Mouse (Mus musculus): Measurements from ENCODE around the gene Nanos3. TPM values are rescaled to one million over a fixed set of nuclear protein-coding genes. Genes with fewer than 3 reads are reported as not detected.

Nanos3 gene
- polyA plus RNA-seq, 1 experiment from 2014 or later = 5.7 TPM

DNA sequence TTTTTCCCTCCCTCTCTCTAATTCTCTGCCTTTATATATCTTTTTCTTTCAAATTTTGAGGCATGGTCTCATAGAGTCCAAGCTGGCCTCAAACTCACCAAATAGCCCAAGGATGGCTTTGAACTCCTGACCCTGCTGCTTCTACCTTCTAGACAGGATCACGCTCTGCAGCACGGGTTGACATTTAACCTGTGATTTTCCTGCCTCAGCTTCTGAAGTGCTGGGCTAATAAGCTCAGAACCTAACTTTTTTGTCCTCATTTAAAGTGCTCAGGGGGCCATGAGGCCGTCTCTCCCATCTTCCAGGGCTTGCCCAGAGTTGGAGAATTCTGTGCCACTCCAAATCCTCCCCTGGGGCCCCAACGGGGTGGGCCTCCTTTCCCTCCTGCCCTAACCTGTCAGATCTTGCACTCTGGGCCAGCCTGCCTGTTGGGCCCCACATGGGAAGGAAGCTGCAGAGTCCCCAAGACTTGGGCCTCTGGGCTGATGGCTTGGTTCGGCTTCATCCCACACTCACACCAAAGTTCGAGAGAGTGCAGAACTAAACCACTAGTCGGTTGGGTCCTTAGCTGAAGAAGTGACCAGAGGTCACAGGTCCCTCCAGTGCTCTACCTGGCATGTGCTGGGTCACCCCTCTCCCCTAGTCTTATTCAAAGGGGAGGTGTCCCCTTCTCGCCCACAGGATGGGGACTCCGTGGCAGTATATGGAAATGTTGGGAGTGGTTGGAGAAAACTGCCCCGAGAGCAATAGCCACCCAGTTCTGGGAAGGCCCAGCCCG, 14.5 kb upstream of the Nanos3 start:
- 41% methylated on average over 11 of the region's 11 CpGs for WGBS
- no peaks in the 10 kb centered on the region for H3K27me3 ChIP-seq
- H3K4me1 ChIP-seq = peaks cover 63% of the 10 kb centered on the region
- peaks cover under 1% of the 10 kb centered on the region; the same call in 1 of the 2 replicates for H3K36me3 ChIP-seq
- ATAC-seq (ENCODE audit: low FRiP score, low read depth) = no peak
- peak overlapping the region; percentile 97 for H3K4me2 ChIP-seq (replicated peaks)
- H3K27ac ChIP-seq = peak overlapping the region; percentile 99
- peak overlapping the region; percentile 82 for H3K4me3 ChIP-seq
- no peaks in the 10 kb centered on the region for H3K9me3 ChIP-seq
- peak overlapping the region; percentile 94 for H3K9ac ChIP-seq

DNA sequence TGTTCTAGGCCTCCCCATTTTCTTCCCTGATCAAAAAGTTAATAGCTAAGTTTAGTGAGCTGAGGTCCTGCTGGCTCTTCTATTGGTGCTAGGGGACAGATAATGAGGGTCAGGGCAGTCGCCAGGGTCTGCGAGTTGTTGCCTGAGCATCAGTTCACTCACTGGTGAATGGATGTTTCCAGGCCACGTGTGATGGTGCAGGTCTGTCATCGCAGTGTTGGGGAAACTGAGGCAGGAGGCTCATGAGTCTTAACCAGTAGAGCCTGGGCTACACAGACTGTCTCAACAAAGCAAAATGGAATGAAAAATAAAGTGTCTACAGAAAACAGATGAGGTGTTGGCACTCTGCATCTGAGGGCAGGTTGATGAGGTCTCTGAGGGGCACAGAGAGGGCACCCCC, 13.9 kb upstream of the Nanos3 start:
- 21% methylated on average over 4 of the region's 4 CpGs for WGBS
- H3K9ac ChIP-seq = peak overlapping the region; percentile 76; the same call in 1 of the 2 replicates

DNA sequence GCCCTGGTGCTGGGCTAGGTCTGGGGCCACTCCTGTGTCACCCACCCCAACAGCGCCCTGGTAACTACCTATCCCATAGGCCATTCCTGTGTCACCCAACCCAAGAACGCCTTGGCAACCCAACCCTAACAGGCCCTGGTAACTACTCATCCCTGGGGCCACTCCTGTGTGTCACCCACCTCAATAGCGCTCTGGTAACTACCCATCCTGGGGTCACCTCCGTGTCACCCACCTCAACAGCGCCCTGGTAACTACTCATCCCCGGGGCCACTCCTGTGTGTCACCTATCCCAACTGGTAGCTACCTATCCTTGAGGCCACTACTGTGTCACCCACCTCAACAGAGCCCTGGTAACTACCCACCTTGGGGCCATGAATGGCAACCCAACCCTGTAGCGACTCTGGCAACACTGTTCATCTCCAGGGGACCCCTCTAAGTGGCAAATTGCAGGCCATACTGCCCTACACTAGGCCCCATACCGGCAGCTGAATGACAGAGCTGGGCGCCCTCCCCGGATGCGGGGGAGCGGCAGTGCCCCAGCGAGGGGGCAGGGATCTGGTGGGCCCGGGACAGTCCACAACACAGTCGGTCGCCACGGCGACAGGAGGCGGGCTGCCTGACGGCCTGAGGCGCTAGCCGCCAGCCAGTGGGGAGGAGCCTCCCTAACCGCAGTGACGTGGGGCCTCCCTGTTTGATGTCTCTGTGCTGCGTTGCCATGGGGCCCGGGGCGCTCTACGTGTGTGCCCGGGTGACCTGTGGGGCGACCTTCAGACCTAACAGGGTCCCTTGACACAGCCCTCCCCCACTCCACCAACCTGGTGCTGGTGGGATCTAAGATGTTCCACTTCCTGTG, 13.1 kb upstream of the Nanos3 start:
- peaks cover 58% of the 10 kb centered on the region for H3K4me1 ChIP-seq
- ATAC-seq (ENCODE audit: low FRiP score, low read depth) = peak; percentile 74
- H3K27ac ChIP-seq = peak overlapping the region; percentile 99
- H3K4me2 ChIP-seq (replicated peaks) = peak overlapping the region; percentile 73
- peak overlapping the region; percentile 59 for H3K4me3 ChIP-seq
- no peaks in the 10 kb centered on the region for H3K27me3 ChIP-seq
- peak overlapping the region; percentile 76 for H3K9ac ChIP-seq
- no peaks in the 10 kb centered on the region for H3K36me3 ChIP-seq
- no peaks in the 10 kb centered on the region for H3K9me3 ChIP-seq
- WGBS = 3% methylated on average over 30 of the region's 30 CpGs

More for the DNA sequence above, 13.9 kb upstream of the Nanos3 start:
- no peaks in the 10 kb centered on the region for H3K27me3 ChIP-seq
- no peaks in the 10 kb centered on the region for H3K9me3 ChIP-seq
- no peaks in the 10 kb centered on the region for H3K36me3 ChIP-seq
- H3K4me3 ChIP-seq = no peak overlapping the region
- ATAC-seq (ENCODE audit: low FRiP score, low read depth) = no peak
- H3K4me1 ChIP-seq = peaks cover 59% of the 10 kb centered on the region
- peak overlapping the region; percentile 73 for H3K4me2 ChIP-seq (replicated peaks)
- H3K27ac ChIP-seq = peak overlapping the region; percentile 99

DNA sequence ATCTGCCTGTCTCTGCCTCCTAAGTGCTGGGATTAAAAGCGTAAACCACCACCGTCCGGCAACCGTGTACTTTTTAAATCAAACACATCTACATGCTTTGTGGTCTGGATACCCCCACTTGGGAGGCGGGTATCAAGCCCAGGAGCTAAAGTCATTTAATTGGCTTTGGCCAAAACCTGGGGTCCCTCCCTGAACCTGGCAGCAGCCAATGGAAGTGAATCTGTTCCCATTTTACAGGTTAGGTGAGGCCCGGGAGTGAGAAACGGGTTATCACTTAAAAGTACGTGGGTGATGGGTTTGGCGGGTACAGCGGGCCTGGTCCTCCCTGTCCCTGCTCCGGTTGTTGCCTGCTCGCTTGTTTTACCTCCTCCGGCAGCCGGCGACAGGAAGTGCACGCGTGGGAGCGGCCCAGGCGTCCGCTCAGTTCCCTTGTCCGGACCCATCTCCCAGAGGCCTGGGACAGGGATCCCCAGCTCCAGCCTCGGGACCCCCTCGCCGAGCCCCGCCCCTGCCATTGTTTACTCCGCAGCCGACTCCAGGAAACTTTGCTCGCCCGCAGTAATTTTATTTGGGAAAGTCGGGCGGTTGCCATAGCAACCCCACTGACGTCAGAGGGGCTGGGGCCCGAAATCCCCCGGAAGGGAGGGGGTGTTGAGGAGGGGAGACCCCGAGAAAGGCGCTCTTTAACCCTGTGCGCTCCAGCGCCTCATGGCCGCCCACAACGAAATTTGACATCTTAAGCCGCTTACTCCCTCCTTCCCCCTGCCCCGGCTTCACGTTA, 12.3 kb upstream of the Nanos3 start:
- ATAC-seq (ENCODE audit: low FRiP score, low read depth) = peak; percentile 48
- peak overlapping the region; percentile 99 for H3K27ac ChIP-seq
- no peaks in the 10 kb centered on the region for H3K36me3 ChIP-seq
- peak overlapping the region; percentile 76 for H3K9ac ChIP-seq
- H3K4me3 ChIP-seq = peak overlapping the region; percentile 59
- no peaks in the 10 kb centered on the region for H3K27me3 ChIP-seq
- H3K4me2 ChIP-seq (replicated peaks) = peak overlapping the region; percentile 73
- under 1% methylated on average over 43 of the region's 43 CpGs for WGBS
- H3K9me3 ChIP-seq = no peaks in the 10 kb centered on the region
- peaks cover 58% of the 10 kb centered on the region for H3K4me1 ChIP-seq

DNA sequence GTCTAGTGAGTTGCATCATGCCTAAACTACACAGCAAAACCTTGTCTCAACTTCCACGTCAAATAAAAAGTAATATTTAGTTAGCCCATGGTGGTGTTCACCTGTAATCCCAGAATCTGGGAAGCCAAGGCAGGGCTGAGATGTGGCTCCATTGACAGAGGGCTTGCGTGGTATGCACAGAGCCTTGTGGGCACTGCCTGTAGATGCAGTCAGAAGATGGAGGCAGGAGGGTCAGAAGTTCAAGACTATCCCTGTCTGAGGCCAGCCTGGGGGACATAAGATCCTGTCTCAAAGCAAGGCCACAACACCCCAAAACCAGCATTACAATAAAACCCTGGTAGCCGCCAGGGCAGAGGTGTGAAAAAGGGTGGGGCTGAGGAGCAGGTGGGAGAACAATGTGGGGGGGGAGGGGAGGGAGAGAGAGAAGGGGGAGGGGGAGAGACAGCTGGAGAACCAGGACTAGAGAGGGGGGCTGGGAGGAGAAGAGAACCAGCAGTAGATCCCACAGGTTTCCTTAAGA, 9.3 kb upstream of the Nanos3 start:
- Histone ChIP-seq H3K4me3 (no peak overlapping the region), H3K4me1 (peaks cover 48% of the 10 kb centered on the region), H3K27me3 (no peaks in the 10 kb centered on the region), H3K36me3 (no peaks in the 10 kb centered on the region), H3K4me2 (replicated peaks) (no peak overlapping the region), H3K27ac (no peak overlapping the region), H3K9ac (no peak overlapping the region), H3K9me3 (no peaks in the 10 kb centered on the region)
- no peak for ATAC-seq (ENCODE audit: low FRiP score, low read depth)
- WGBS = 61% methylated on average over 3 of the region's 3 CpGs

DNA sequence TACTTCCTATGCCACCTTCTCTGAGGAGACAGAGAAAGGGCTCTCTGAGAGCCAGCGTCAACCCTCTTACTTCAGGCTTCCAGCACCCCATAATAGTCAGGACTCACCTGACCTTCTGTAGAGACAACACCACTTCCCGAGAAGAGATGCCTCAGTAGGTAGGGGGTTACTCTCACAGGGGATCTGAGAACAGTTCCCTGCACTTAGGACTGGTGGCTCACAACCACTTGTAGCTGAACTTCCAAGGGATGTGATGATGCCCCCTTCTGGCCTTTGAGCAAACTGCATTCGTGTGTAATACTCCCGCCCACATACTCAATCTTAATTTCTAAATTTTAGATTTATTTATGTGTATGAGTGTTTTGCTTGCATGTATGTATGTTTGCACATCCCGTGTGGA, 8.5 kb upstream of the Nanos3 start:
- Histone ChIP-seq H3K27ac (peak overlapping the region; percentile 33; the same call in 1 of the 2 replicates), H3K4me1 (peaks cover 41% of the 10 kb centered on the region)
- 85% methylated on average over 5 of the region's 5 CpGs for whole genome bisulfite sequencing

DNA sequence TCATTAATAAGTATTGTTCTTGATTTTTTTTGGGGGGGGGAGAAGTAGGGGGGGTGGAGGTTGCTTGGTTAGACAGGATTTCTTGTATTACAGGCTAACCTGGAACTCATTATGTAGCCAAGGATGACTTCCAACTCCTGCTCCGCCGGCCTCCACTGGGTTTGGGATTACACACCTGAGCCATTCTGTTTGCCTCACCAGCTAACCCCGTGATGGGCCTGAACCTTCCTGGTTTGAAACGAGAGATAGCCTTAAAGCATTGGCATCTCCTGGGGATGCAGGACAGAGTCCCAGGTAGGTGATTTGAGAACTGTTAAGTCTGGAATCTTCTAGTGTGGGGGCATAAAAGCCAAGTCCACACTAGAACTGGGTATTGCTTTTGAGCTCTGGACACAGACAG, 8.1 kb upstream of the Nanos3 start:
- H3K27me3 ChIP-seq = no peaks in the 10 kb centered on the region
- peak overlapping the region; percentile 48; the same call in 1 of the 2 replicates for H3K9ac ChIP-seq
- no peaks in the 10 kb centered on the region for H3K9me3 ChIP-seq
- WGBS = 28% methylated on average over 4 of the region's 4 CpGs
- no peak for ATAC-seq (ENCODE audit: low FRiP score, low read depth)
- H3K36me3 ChIP-seq = no peaks in the 10 kb centered on the region
- H3K4me3 ChIP-seq = peak overlapping the region; percentile 31; the same call in 1 of the 2 replicates
- peak overlapping the region; percentile 59 for H3K4me2 ChIP-seq (replicated peaks)
- H3K27ac ChIP-seq = peak overlapping the region; percentile 33; the same call in 1 of the 2 replicates
- H3K4me1 ChIP-seq = peaks cover 37% of the 10 kb centered on the region

More for the DNA sequence above, 8.5 kb upstream of the Nanos3 start:
- no peaks in the 10 kb centered on the region for H3K27me3 ChIP-seq
- H3K9me3 ChIP-seq = no peaks in the 10 kb centered on the region
- H3K4me3 ChIP-seq = no peak overlapping the region
- ATAC-seq (ENCODE audit: low FRiP score, low read depth) = no peak
- no peaks in the 10 kb centered on the region for H3K36me3 ChIP-seq
- no peak overlapping the region for H3K4me2 ChIP-seq (replicated peaks)
- no peak overlapping the region for H3K9ac ChIP-seq

DNA sequence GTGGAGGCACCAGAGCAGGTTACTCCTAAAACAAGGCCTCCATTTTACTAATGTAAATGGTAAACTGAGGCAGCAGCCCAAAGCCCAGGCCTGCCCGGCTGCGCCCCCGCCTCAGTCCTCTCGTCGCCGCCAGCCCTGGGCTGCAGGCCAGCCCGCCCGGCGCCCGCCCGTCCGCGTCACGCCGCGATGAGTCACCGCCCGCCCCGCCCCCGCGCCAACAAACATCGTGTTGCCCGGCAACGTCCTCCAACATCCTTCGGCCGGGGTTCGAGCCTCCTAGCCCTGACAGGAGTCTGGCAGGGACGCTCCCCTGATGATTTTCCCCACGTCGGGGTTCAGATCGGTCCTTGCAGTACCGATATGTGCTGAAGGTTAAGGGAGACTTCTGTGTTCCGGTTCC, 7.5 kb upstream of the Nanos3 start:
- Histone ChIP-seq H3K9ac (peak overlapping the region; percentile 48), H3K4me3 (peak overlapping the region; percentile 31), H3K27ac (peak overlapping the region; percentile 83), H3K9me3 (no peaks in the 10 kb centered on the region), H3K36me3 (no peaks in the 10 kb centered on the region), H3K4me1 (peaks cover 31% of the 10 kb centered on the region), H3K4me2 (replicated peaks) (peak overlapping the region; percentile 59), H3K27me3 (no peaks in the 10 kb centered on the region)
- 4% methylated on average over 33 of the region's 33 CpGs for WGBS
- ATAC-seq (ENCODE audit: low FRiP score, low read depth) = peak; percentile 66; the same call in 1 of the 2 replicates

DNA sequence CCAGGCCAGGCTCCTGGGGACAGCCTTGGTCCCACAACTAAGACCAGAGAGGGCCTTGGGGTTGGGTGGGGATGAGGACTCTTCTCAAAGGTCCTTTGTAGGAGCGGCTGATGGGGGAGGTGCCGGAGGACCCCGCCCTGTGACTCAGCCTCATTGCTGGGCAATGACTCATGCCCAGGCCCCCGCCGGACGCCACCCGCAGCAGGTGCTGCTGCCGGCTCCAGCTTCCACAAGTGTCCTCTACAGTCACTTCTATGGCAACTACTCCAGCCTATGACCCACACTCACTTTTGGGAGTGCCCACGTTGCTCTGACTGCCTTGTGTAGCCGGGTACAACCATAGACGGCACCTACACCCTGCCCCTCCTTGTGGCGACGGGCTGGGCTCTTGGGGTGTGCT, 7.0 kb upstream of the Nanos3 start:
- peak overlapping the region; percentile 48; the same call in 1 of the 2 replicates for H3K9ac ChIP-seq
- peaks cover 36% of the 10 kb centered on the region for H3K4me1 ChIP-seq
- H3K4me3 ChIP-seq = peak overlapping the region; percentile 31
- 25% methylated on average over 13 of the region's 13 CpGs for WGBS
- peak overlapping the region; percentile 59 for H3K4me2 ChIP-seq (replicated peaks)
- ATAC-seq (ENCODE audit: low FRiP score, low read depth) = peak; percentile 64
- H3K27ac ChIP-seq = peak overlapping the region; percentile 83
- H3K36me3 ChIP-seq = no peaks in the 10 kb centered on the region
- no peaks in the 10 kb centered on the region for H3K27me3 ChIP-seq
- H3K9me3 ChIP-seq = no peaks in the 10 kb centered on the region

DNA sequence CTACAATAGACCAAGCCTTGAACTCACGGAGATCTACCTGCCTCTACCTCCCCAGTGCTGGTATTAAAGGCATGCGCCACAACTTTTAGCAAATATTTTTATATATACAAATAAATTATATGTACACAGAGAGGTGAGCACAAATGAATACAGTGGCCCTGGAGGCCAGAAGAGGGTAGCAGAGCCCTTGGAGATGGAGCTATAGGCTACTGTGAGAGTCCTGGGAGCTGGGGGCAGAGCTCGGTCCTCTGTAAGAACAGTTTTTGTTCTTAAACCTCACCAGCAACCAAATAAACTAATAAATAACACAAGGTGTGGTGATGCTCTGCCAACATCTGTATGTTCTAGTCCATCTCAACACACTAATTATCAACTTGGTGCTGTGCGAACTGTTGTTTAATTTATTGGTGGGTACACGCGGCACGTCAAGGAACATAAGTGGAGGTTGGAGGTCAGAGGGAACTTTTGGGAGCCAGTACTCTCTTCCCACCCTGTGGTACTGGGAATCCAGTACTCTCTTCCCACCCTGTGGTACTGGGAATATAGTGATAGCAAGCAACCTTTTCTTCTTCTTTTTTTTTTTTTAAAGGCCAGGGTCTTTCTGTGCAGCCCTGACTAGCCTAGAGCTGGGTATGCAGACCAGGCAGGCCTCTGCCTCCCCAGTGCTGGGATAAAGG, 5.3 kb upstream of the Nanos3 start:
- Histone ChIP-seq H3K9me3 (no peaks in the 10 kb centered on the region), H3K27me3 (no peaks in the 10 kb centered on the region), H3K27ac (no peak overlapping the region), H3K9ac (no peak overlapping the region), H3K4me3 (no peak overlapping the region), H3K36me3 (no peaks in the 10 kb centered on the region), H3K4me1 (peaks cover 40% of the 10 kb centered on the region), H3K4me2 (replicated peaks) (no peak overlapping the region)
- 87% methylated on average over 7 of the region's 7 CpGs for WGBS
- ATAC-seq (ENCODE audit: low FRiP score, low read depth) = no peak

DNA sequence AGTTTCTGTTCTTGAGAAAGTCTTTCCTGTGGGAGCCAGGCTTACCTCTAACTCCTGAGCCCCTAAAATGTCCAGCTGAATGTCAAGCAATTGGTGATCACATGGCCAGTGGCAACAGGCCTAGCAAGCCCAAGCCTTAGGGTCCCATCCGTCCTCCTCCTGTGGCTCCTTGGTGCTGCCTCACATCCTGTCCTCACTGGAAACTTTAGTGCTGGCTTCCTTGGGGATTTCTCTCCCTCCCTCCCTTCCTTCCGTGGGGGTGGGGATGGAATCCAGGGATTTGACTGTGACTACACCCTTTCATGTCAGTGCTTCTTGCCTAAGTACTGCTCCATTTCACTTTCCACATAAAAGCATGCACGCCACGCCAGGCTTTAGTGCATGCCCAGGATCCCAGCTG, 4.6 kb upstream of the Nanos3 start:
- Histone ChIP-seq H3K9me3 (no peaks in the 10 kb centered on the region), H3K27ac (no peak overlapping the region), H3K9ac (no peak overlapping the region), H3K36me3 (no peaks in the 10 kb centered on the region), H3K4me1 (peaks cover 46% of the 10 kb centered on the region), H3K4me3 (no peak overlapping the region), H3K4me2 (replicated peaks) (no peak overlapping the region), H3K27me3 (no peaks in the 10 kb centered on the region)
- no peak for ATAC-seq (ENCODE audit: low FRiP score, low read depth)
- 44% methylated on average over 4 of the region's 4 CpGs for WGBS

Data from limb, embryonic 13.5 days (tissue).